Mouse (Mus musculus) gastrocnemius, adult 8-10 months (tissue): ENCODE results near the gene Notch4. TPM values are rescaled to one million over a fixed set of nuclear protein-coding genes. Genes with fewer than 3 reads are reported as not detected.

Experiments used
- DNase-seq, 2 experiments: peaks; one replicate each; pipeline ENCODE4 v3.0.0; 2022; ENCODE audit warnings: low spot score in 2 of 2
- total RNA-seq, 4 experiments: library from RNA; stranded (reverse); gene quantifications; 2 replicates each; pipeline ENCODE4 v1.2.4; 2022

The Notch4 gene
- total RNA-seq, 4 experiments from 2014 or later, result 4.6 to 8.2 (median 5.7) TPM

DNA sequence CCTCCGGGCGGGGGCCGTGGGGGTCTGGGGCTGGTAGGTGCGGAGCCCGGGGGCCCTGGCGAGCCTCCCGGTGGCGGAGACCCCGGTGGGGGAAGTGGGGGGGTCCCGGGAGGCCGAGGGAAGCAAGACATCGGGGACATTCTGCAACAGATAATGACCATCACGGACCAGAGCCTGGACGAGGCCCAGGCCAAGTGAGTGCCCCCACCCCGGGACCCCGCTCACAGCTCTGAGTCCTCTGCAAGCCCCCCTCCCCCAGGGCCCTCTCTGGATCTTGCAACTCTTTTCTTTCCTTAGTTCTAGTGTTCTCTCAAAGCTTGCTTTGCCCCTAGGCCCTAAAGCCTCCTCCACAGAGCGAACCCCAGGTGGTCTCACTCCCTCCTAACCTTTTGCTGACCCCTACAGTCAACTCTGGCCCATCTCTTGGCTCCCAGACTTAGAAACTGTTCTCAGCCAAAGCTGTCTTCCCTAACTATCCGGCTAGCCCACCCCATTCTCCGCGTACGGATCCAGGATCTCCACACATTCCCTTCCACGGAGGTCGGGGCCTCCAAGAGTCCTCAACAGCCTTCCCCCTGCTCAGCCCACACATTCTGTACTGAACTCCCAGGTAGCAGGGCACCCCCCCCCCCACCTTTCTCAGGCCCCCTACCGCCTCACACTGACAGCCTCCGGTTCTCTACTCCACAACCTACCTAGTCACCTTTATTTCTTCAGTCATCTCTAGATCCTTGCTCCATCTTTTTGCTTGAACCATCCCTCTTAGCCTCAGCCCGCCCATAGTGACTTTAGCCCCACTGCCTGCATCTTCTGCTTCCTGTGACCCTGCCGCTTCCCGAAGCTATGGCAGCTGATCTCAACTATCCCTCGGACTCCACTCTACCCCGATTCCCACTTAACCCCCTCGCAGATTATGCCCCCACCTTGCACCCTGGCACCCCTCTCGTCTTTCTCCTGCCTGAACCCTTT is 28.8 kb downstream of the Notch4 start:
- DNase-seq, result no peak

DNA sequence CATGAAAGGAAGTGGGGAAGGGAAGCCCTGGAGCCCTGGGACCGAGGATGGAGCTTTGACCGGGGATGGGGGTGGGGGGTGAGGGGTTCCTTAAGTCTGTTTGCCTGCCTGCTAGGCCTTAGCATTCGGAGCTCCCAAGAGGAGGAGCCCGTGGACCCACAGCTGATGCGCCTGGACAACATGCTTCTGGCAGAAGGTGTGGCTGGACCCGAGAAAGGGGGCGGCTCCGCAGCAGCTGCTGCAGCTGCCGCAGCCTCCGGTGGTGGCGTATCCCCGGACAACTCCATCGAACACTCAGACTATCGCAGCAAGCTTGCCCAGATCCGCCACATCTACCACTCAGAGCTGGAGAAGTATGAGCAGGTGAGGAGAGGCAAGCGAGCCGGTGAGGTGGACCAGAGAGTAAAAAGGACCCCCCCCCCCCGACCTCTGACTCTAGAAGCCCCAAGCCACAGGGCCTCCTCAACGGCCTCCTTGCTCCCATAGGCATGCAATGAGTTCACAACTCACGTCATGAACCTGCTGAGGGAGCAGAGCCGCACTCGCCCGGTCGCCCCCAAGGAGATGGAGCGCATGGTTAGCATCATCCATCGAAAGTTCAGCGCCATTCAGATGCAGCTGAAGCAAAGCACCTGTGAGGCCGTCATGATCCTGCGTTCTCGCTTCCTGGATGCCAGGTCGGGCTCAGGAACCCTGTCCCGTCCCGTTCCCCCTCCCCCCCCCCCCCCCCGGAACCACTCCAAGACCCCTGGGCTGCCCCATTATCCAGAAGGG is 29.9 kb downstream of the Notch4 start:
- no peak for DNase-seq

DNA sequence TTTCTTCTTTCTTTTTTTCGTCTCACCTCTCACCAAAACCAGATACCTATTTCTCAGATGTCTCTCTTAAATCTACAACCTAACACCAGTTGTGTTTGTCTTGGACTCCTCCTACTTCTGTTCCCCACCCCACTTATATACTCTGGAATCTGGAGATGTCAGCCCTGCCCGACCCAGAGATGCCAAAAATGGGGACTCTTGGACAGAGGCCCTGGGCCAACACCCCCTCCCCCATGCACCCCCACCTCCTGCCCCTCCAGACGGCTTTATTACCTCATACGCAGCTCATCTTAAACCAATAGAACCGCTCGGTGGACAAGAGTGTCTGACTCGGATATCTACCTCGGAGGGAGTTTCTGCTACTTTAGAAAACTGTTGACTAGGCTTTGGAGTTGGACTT is 32.0 kb downstream of the Notch4 start:
- no peak for DNase-seq

DNA sequence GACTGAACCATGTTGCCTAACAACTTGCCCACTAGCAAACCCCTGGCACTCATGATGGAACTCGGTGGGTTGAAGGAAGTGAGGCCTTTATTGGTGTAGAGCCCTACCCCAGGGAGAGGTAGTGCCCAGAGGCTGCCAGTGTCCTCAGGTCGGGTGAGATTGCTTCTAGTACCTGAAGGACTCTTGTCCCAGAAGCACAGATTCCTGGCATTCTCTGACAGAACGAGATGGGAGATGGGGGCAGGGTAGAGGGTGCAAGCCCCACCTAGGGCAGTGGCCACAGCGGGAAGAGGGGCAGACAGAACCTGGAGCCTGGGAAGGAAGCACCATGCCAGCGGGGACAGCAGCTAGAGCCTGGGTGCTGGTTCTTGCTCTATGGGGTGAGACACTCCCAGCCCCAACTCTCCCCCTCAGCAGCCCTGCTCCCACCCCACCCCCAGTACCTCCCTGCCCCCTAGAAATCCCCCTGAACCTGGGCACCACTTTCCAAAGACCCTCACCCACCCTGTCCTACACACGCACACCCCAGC is 33.6 kb downstream of the Notch4 start, which contains the start of gene Ager:
Gene Ager, plus strand, starts transcription at position 297 of the 530 bp plus-strand sequence.
- DNase-seq, result no peak

DNA sequence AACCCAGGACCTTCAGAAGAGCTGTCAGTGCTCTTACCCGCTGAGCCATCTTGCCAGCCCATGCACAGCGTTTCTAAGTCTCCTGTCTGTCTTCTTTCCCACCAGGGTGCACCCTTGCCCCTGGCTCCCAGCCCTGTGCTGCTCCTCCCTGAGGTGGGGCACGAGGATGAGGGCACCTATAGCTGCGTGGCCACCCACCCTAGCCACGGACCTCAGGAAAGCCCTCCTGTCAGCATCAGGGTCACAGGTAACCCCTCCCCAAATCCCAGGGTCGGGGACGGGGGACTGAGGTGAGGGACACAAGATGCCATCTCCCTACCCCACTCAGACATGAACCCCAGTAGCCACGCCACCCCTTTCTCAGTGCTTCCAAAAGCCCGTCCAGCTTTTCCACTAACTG is 35.8 kb downstream of the Notch4 start:
- no peak for DNase-seq

DNA sequence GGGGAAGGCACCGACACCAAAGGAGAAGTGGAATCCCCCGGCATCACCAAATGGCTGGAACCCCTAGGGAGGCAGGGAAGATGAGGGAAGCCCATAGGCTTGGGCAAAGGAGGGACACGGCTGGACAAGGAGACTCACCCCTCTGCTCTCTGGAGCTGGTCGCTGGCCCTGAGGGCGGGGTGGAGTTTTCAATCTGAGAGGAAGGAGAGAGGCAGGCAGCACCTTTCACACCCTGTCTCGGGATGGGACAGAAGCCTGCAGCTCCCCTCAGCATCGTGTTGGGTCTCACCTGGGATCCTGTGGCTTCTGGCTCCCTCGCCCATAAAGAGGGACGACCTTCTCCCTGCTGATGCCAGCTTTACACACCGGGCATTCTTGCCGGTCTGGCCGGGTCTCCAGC is 37.7 kb downstream of the Notch4 start:
- no peak for DNase-seq

DNA sequence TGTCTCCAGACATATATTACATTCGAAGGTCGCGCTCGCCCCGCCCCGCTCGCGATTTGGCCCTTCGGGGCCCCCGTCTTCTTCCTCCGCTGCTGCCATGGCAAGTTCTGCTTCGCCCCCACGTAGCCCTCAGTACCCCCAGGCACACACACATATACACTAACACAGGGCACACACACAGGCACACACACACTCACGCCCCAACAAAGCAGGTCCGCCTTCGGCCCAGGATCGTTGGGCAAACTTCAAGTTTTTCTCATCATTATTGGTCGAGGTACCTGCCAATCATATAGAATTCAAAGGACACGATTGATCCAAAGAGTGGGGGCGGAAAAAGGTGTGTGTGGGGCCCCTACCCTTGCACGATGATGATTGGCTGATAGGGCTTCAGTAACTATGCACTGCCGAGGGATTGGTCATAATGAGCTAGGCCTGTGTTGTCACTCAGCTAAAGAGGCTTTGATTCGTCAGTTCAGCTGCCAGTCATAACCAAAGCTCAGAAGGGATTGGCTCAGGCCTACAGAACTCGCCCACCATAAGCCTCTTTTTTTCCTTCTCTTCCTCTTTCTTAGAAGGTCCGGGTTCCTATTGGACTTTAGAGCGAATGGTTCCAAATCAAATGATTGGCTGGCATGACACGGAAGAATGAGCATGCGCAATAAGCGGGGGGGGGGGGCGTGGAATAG is 39.5 kb downstream of the Notch4 start, which contains the start of gene Rnf5:
Gene Rnf5, minus strand, starts transcription at position 316 of the 686 bp plus-strand sequence.
- DNase-seq, result peak; percentile 97

DNA sequence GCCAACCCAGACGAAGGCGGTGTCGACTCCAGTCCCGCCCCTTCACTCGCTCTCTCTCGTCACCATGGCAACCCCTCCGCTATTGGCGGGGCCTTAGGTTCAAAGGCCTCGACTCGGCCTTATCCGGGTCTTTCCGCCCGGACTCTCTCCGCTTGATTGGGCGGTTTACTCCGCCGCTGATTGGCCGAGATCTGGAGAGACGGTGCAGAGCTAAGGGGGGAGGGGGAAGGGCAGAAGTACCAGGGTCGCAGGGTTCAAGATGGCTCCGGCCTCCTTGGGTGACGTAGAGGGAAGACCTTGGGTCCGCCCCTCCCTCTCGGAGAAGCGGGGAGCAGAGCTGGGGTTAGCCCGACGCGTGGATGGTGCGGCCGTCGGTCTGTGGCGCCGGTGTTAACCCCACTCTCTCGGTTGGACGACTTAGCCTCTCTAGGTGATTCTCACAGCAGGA is 40.0 kb downstream of the Notch4 start, which contains the start of gene Agpat1:
Gene Agpat1, plus strand, starts transcription at position 202 of the 448 bp plus-strand sequence.
- DNase-seq, result peak; percentile 95 to 98

DNA sequence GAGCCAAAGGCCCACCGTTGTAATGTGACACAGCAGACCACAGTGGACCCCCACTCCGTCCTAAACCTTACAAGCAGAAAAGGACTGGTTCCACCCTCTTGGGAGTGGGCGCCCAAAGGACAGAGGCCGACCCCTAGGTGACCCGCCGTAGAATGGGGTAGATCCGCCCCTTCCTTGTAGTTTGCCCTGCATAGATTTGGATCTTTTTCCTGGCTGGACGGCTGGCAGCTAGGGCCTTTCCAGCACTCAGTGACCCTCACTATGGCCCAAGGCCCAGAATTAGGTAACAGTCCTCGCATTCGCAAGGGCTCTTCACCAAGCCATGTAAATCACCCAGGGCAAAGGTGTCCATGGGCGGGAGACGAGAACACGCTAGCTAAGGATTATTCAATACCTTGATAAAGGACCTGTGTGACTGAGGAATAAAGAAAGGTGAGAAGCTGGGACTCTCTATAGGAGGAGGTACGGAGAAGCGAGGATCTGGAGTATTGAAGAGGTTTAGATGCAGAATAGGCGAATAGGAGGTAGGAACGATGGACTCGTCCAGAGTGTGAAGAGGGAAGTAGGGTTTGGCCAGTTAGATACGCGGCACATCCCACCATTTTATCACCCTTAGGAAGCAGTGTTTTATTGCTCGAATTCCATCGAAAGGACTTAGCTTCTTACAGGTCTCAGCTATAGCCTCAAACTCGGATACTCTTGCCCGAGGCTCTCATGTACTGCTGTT is 40.6 kb downstream of the Notch4 start:
- peak; percentile 57 to 63 for DNase-seq

DNA sequence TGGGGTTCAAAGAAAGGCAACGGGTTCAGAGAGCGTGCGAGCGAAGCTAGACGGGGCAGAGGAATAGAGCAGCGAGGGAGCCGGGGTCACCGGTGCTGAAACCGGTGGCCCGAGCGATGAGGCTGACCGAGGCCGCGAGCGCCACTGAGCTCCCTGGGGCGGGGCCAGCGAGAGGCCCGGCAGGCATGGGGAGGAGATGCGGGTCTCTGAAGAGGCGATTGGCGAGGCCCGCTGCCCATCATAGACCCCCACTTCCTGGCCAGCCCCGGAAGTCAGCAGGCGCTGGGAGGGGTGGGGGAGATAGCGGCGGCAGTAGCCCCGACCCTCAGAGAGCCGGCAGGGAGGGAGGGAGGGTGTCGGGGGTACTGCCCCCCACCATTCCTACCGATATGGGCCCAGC is 41.5 kb downstream of the Notch4 start:
- DNase-seq, result peak; percentile 94 to 96

DNA sequence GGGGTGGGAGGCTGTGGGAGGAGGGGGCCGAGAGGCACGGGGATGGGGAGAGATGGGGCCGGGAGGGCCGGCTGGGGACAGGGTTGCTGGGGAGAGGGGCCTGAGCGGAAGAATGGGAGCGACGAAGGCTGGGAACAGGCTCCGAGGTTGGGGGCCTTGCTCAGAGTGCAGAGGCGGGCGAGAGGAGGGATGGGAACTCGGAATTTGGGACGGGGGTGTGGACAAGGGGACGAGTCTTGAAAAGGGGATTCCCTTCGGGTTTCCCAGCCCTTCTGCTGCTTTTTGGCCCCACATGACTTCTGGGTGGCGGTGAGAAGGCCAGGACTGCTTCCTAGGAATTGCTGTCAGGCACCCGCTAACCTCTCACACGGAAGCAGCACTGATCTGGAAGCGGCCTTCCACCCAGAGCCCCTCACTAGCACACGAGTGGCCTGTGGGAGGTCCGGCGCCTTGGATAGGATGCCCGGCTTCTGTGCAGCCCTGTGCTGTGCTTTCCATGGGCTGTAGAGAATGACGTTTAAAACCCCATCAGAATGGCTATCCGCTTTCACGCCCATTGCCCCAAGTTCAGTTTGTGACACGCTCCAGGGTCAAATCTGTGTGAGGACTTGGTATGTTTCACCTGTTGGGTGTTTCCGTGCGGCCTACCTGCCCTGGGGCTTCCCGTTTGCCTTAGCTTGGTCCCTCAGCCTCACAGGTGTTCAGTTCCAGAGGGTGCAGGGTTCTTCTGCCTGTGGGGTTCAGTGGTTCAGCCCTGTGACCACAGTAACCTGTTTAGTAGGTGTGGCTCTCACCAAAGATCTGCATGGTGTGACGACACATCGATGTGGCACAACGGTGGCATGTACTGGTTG is 42.3 kb downstream of the Notch4 start:
- no peak for DNase-seq

DNA sequence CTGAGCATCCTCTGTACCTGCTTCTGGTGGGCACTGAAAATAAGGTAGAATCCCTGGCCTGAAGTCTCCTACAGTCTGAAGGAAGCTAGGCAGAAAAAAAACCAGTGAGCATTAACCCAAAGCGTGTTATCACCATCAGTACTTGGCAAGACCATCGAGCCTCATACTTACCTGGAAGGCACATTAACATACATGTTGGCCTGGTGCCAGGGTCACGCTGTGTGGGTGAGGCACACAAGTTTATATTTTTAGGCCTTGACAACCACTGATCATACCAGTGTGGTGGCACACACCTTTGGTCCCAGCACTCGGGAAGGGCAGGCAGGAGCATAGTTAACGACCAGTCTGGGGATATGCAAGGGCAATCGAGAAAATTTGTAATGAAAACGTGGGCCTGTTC is 43.9 kb downstream of the Notch4 start:
- no peak for DNase-seq

DNA sequence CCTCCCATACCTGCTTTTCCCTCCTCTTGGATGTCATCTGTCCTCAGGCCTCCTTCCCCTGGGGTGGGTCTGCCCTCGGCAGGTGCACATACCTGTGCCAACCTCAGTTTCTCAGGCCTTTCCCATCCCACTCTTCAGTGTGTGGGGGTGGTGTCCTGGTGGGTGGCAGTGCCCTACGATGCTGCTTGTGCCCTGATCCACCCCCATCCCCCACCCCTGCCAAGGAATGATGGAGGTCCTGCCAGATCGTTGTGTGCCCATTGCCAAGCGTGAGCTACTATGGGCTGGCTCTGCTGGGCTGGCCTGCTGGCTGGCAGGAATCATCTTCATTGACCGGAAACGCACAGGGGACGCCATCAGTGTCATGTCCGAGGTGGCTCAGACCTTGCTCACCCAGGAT is 47.0 kb downstream of the Notch4 start:
- no peak for DNase-seq

DNA sequence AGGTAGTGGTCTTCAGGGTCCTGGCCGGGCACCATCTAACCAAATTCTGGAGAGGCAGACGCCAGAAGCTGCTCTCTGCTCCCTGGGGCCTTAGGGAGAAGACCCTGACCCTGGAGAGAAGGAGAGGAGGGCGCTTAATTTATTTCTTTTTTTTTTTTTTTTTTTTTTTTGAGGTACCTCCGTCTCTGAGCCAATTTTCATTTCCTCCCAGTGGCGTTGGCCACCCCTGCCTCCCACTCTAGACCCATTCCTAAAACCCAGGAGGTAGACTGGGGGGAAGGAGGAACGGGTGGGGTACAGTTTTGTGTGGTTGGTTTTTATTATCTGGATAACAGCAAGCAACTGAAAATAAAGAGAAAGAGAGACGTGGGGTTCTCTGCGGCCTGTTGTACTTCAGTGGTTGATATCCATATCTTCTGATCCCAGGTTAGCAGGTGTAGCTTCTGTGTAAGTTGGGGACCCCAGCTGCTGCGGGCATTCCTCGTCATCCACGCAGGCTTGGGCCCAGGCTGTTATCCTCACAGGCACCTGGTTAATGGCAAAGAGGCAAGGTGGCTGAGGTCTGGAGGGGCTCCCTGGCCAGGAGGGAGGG is 49.1 kb downstream of the Notch4 start:
- DNase-seq, result no peak

DNA sequence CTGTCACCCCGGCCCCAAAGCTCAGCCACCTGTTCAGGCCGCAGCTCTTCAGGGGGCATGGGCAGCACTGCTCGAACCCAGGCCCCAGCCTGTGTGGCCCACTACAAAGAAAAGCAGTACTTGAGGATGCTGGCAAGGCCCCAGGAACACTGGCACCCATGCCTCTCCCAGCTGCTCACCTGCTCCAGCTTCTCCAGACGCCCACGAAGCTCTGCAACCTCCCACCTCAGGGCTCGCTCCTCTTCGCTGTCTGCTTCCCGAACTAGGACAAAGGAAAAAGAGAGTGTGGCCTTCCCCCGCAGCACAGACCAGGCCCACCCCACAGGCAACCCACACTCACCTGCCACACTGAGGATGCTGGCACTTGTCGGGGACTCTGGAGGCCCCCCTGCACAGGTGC is 49.8 kb downstream of the Notch4 start:
- no peak for DNase-seq

DNA sequence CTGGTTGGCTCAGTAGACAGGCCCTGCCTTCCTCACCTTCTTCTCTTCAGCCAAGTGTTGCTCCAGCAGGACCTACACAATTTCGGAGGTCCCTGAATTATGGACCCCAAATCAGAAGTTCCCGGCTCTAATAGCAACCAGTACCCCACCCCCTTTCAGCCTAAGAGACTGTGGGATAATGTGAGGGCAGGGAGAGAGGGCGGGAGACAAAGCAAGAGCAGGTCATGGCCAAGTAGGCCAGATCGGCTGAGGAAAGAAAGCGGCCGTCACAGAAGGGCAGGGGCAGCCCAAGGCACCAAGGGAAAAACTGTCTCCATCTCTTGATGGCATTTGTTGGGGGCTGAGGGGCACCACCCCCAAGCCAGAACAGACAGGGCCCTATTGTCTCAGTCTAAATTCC is 51.8 kb downstream of the Notch4 start, which contains the start of gene Egfl8:
Gene Egfl8, minus strand, starts transcription at position 101 of the 400 bp plus-strand sequence.
- no peak for DNase-seq

DNA sequence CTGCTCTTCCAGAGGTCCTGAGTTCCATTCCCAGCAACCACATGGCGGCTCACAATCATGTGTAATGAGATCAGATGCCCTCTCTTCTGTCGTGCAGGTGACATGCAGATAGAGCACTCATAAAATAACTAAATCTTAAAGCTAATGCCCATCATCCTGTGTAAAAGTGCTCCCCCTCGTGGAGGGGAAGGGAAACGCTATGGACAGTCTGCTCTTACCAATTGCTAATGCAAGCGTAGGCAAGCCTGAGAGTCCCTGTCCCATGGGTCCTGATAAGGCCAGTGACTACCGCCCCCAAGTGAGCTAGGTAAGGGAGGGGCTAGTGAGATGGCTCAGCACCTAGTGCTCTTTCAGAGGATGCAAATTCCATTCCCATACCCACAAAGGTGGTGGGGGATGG is 54.9 kb downstream of the Notch4 start:
- DNase-seq, result peak; percentile 47 to 48

DNA sequence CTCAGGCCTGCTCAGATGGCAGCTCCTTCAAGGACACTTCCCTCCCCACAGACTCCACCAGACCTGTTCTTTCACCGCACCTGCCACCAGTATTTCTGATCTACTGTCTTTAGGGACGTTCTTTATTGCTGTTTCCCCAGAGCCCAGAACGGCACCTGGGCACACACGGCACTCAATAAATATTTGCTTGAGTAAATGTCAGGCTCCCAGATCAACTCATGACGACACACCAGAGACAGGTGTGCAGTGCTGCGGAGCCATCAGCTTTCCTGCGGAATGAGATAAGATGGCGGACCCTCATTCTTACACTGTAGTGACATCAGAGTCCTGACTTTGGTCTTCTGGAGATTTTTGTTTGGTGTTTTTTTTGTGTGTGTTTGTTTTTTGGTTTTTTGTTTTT is 56.9 kb downstream of the Notch4 start:
- no peak for DNase-seq

DNA sequence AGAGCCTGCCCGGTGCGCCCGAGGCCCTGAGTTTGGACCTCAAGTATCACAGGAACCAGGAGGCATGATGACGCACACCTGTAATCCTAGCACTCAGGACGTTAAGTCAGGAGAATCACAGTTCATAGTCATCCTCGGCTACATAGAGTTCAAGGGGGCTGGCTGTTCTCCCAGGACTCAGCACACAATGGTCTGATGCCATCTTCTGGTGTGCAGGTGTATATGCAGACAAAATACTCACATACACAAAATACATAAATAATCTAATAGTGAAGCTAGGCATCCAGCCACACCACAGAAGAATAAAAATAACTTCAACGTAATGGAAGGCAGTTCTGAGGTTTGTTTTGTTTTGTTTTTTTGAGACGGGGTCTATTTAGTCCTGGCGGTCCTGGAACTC is 59.1 kb downstream of the Notch4 start:
- no peak for DNase-seq
